Mouse (Mus musculus) Muller cell, postnatal 12 days (primary cell): ENCODE data around the gene Sbf1.

ENCODE experiments used
- DNase-seq: peaks from one replicate; pipeline ENCODE4 v3.0.0-alpha.2; 2015; ENCODE audit errors: inconsistent ontology term

Gene Sbf1

DNA sequence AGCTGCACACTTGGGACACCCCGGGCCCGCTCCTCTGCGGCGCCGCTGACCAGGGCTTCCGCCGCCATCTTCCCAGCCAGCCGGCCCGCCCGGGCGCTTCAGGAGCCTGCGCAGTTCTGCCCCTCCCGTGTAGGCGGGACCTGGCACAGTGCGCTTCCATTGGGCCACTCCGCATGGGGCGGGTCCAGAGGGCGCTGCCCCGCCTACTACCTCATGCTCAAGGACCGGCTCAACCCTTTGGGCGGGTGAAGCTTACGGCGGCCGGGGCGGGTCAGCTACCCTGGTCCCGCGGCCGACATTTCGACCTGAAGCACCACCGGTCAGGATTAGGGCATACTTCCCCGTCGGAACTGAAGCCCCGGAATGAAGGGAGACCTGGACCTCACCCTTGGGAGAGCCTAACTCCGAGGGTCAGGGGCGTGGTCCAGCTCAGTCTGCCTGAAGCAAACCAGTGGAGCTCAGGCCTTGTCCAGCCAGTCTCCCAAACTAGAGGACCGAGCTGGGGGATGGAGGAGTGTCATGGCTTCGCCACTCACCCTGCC, at the start of gene Sbf1:
Sbf1 (minus strand) TSS at position 122 of the 542 bp plus-strand sequence.
- peak; percentile 98 for DNase-seq

- DNase-seq = no peak
Measured at GRCm38 (mm10) chr15:89363051-89363450, 47.9 kb upstream of the Sbf1 start.

- DNase-seq = no peak
Measured at GRCm38 (mm10) chr15:89358784-89359183, 43.7 kb upstream of the Sbf1 start.

GRCm38 (mm10) chr15:89356372-89356771, 41.3 kb upstream of the Sbf1 start:
- peak; percentile 98 for DNase-seq

GRCm38 (mm10) chr15:89355241-89356187, 40.4 kb upstream of the Sbf1 start, which contains the start of the genes Lmf2 and Ncaph2:
Lmf2 (minus strand) TSS chr15:89355659.
Ncaph2 (plus strand) TSS chr15:89355719.
- peak; percentile 97 for DNase-seq

- no peak for DNase-seq
Measured at GRCm38 (mm10) chr15:89354455-89354854, 39.3 kb upstream of the Sbf1 start.

DNA sequence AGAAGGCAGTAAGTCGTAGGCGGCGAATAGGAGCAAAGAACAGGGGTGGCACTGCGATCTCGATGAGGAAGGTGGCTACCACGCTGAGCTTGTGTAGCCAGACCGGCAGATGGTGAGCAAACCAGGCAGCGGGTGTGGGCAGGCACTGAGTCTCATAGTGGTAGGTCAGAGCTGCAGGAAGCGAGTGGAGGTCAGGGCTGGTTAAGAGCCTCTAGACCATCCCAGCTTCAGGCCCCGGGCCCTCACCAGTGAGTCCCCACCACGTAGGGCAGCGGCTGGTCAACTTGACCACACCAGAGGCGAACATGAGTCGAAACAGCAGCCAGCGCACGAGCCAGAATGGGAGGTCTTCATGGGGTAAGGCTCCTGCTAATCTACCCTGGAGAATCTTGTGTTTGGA, 38.7 kb upstream of the Sbf1 start:
- no peak for DNase-seq

GRCm38 (mm10) chr15:89352795-89353194, 37.7 kb upstream of the Sbf1 start:
- DNase-seq = no peak

- no peak for DNase-seq
Measured at GRCm38 (mm10) chr15:89352054-89352453, 36.9 kb upstream of the Sbf1 start.

- DNase-seq = no peak
Measured at GRCm38 (mm10) chr15:89351302-89351701, 36.2 kb upstream of the Sbf1 start.

GRCm38 (mm10) chr15:89350447-89350846, 35.3 kb upstream of the Sbf1 start:
- no peak for DNase-seq

DNA sequence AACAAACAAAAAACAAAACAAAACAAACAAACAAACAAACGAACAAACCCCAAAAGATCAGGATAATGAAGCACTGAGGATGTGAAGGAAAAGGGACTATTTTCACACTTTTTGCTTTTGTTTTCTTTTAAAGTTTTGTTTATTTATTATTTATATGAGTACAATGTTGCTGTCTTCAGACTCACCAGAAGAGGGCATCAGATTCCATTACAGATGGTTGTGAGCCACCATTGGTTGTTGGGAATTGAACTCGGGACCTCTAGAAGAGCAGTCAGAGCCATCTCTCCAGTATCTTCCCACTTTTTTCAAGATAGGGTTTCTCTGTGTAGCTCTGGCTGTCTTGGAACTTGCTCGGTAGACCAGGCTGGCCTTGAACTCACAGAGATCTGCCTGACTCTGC, 28.2 kb upstream of the Sbf1 start:
- no peak for DNase-seq

DNA sequence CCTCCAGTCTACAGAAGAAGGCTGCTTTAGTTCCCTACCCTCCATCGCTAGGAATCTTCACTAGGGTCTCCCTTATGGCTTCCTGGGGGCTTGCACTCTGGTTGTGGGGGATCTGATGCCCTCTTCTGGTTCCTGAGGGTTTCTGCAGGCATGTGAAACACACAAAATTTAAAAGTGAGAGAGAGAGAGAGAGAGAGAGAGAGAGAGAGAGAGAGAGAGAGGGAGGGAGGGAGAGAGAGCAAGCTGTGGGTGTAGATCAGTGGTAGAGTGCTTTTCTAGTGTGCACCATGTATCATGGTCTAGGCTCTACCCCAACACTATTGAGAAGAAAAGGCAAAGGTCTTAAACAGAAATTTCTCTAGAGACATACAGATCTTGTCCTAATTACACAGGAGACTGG, 26.6 kb upstream of the Sbf1 start:
- DNase-seq = no peak

GRCm38 (mm10) chr15:89340136-89340535, 25.0 kb upstream of the Sbf1 start:
- no peak for DNase-seq

GRCm38 (mm10) chr15:89339696-89340095, 24.6 kb upstream of the Sbf1 start:
- DNase-seq = no peak

- DNase-seq = no peak
Measured at GRCm38 (mm10) chr15:89336422-89336821, 21.3 kb upstream of the Sbf1 start.

DNA sequence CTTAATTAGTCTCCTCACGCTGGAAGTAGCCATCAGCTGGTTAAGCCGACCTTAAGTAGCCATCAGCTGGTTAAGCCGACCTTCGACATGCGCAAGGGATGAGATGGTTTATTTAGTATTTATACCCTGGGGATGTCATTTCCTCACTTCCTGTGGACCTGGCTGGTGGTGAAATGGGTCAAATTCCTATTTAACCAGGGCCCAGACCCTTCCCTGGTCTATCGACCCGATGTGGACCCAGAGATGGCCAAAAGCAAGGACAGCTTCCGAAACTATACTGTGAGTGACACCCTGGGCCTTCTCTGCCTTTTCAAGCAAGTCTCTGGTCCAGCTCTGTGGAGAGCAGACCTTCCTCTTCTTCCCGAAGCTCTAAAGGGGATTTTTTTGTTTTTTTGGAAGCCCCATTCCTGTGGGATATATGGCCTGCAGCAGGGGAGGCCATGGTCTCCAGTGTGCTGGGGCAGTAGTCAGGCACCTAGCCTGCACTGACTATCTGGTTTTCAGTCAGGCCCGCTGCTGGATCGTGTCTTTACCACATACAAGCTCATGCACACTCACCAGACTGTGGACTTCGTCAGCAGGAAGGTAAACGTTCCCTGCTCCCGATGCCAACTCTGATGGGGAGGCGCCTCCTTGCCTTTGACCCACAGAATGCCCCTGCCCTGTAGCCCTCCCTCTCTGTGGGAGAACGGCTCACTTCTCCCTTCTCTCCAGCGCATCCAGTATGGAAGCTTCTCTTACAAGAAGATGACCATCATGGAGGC, 19.8 kb upstream of the Sbf1 start:
- DNase-seq = no peak

GRCm38 (mm10) chr15:89334271-89334670, 19.2 kb upstream of the Sbf1 start, which contains the start of gene Miox:
Miox (plus strand) TSS chr15:89334398.
- no peak for DNase-seq

DNA sequence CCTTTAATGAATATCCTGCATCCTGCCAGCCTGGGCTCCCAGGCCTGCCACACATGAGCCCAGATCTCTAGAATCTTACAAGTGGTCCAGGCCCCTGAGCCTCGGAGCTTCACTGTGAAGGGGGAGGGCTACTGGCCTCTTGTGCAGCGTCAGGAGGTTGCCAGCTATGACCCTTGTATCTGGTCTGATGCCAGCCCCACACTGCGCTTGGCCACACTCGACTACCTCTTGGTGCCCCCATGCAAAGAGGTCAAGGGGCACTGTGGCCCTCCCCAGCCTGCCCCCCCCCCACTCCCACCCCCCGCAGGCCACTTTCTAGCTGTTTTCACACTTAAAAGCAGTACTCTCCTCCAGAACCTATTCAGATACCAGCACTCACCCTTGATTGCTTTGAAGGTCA, 11.3 kb upstream of the Sbf1 start:
- DNase-seq = no peak

GRCm38 (mm10) chr15:89323656-89324055, 8.5 kb upstream of the Sbf1 start:
- no peak for DNase-seq

DNA sequence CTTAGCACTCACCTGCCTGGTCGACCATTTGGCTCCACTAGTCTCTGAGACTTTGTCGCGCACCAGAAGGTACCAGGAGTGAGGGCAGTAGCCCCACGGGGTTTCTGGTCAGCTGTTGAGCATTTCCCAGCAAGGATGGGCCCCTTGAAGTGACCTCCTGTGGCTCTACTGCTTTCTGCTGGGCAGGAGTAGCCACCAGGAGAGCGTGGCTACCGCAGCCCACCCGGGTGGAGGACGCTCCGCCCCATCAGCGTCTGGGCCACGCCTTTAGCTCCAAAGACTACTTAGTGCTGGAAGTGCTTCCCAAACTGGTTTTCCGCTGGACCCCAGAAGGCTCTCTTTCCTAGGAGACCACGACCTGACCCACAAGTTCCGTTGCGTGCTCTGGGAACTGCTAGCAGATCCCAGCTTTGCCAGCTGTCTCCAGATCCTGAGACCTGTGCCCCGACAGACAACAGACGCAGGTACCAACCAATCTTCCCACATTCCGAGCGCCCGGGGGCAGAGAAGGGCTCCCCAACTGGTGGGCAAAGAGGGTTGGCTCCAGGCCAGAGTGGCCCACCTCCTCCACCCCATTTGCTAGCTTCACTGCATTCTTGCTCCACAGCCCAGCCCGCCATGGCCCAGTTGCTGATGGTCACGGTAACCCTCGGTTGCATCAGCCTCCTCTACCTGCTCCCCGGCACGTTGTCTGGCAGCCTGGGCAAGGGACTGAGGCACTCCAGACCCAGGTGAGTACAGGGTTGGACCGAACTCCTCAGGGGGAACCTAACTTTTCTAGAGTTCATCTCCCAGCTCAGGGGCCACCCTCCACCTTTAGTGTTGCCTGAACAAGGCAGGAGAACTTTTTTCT, 7.8 kb upstream of the Sbf1 start, which contains the start of gene Adm2:
Adm2 (plus strand) TSS at position 51 of the 853 bp plus-strand sequence.
- DNase-seq = no peak
